Mouse (Mus musculus): Measurements from ENCODE around the gene Zfp180.

GRCm38 (mm10) chr7:24111772-24112155 lies 30.0 kb downstream of the Zfp180 start:
- TF ChIP-seq CTCF (IDR thresholded peaks at IDR 0.05; ENCODE audit: extremely low read depth, insufficient read length, insufficient replicate concordance, low read depth, low read length) (no peak), POLR2A (IDR thresholded peaks at IDR 0.05; ENCODE audit: low read depth, low read length) (no peak)

Data from small intestine, adult 2 months (tissue).